Mouse (Mus musculus) embryonic stem cell, embryonic (primary cell): ENCODE measurements around the gene Wnt10a.

ENCODE experiments used
- CTCF ChIA-PET, 4 experiments: fragments of 300-600 bp in 2 of 4; fragments of 350-600 bp in 2 of 4; sonication (Branson Sonifier 250); formaldehyde crosslinking; loops; one replicate each; lab custom pipeline; 2022; ENCODE audit warnings: inconsistent platforms in 2 of 4; lab: Charles Lee
- POLR2A ChIA-PET, 4 experiments: fragments of 300-600 bp in 2 of 4; fragments of 350-600 bp in 2 of 4; sonication (Branson Sonifier 250); formaldehyde crosslinking; loops; one replicate each; lab custom pipeline; 2022; ENCODE audit warnings: antibody characterized with exemption in 4 of 4, inconsistent platforms in 1 of 4; lab: Charles Lee

The Wnt10a gene

DNA sequence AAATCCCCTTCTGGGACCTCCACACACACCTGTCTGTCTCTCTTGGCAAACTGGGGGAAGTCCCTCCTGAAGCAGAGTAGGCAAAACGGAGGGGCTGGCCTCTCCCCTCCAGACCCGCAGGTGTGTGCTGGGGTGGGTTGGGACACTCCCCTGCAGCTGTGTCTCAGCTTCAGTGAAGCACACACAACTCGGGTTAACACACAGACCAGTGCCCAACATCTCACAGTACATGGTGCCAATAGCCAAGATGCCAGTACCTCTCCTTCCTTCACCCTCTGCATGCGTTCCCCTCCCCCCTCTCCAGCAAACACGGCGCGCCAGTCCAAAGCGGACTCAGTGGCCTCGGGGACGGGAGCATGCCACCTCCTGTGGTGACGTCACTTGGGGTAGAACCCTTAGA lies at the start of gene Wnt10a:
Gene Wnt10a, plus strand, starts transcription at position 268 of the 400 bp plus-strand sequence.
- ChIA-PET POLR2A (interaction anchor here in 1 of 4 experiments (1.1 to 1.3 kb wide), 3 partner anchors 17 to 110 kb away, joined by 3 to 5 read pairs (median 5); no protein-coding TSS in a partner anchor), CTCF (interaction anchor here in 3 of 4 experiments (1.0 to 4.3 kb wide), 9 partner anchors 9 to 124 kb away, joined by 3 to 73 read pairs (median 5); partner anchors contain the start of gene Wnt6 (in 1 of the 3))

DNA sequence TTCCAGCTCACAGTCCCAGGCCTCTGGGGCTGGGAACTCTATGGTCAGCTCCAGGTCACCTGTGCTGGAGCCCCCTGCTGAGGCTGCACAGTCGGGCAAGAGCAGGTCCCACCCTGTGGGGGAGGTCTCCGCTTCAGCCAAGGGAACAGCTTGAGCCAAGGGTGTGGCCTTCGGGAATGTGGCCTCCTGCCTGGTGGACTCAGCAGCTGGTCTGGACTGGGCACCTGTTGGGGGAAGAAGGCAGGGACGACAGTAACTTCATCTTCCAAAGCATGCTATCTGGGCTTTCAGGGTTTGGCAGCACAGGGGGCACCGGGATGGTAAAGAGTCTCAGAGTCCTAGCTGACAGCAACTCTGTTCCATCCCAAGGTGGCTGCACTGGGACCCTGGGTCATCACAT lies 44.0 kb upstream of the Wnt10a start:
- ChIA-PET POLR2A (interaction anchor here in 3 of 4 experiments (0.5 to 1.7 kb wide), 6 partner anchors 12 to 214 kb away, joined by 3 to 4 read pairs (median 3); partner anchors contain the start of genes Cyp27a1 (in 1 of the 3) and Ttll4 (in 1 of the 3)), CTCF (interaction anchor here in 3 of 4 experiments (1.0 to 1.5 kb wide), 5 partner anchors 10 to 146 kb away, joined by 3 to 4 read pairs (median 3); partner anchors contain the start of genes Cyp27a1 (in 1 of the 3), Rnf25 (in 1 of the 3) and Stk36 (in 1 of the 3))

DNA sequence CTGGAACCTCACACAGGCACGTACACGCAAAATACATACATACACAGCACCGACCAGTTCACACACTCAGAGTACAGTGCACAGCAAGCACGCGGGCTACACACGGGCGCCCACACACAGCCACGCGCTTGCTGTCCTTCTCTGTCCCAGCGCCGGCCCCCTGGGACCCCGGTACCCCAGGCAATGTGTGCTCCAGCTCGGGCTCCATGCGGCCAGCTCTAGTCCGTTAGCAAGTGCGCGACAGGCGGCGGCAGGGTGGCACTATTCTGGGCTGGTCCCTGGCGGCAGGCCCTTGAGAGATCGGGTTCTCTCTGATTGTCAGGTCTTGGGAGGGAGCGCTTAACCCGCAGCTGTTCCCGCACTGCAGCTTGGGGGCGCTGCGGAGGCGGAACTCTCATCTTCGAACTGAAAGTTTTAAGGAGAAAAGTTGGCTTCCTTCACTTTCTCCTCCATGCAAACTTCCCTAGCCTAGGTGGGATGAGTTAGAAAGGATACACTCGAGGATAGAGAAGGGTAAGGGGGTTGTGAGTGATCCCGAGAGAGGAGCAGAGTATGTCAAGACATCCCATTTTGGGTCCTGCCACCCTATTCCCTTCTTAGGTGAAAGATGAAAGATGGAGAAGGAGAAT lies 42.6 kb upstream of the Wnt10a start, which contains the start of gene Prkag3:
Gene Prkag3, minus strand, starts transcription at position 579 of the 629 bp plus-strand sequence.
- ChIA-PET POLR2A (interaction anchor here in 3 of 4 experiments (0.6 to 1.3 kb wide), 5 partner anchors 24 to 471 kb away, joined by 3 to 4 read pairs (median 3); partner anchors contain the start of gene Cyp27a1 (in 1 of the 3)), CTCF (interaction anchor here in 3 of 4 experiments (0.5 to 1.6 kb wide), 16 partner anchors 9 to 330 kb away, joined by 3 to 7 read pairs (median 4); partner anchors contain the start of genes Cyp27a1 (in 1 of the 3), Rnf25 (in 1 of the 3), Stk36 (in 1 of the 3) and Wnt6 (in 1 of the 3))

DNA sequence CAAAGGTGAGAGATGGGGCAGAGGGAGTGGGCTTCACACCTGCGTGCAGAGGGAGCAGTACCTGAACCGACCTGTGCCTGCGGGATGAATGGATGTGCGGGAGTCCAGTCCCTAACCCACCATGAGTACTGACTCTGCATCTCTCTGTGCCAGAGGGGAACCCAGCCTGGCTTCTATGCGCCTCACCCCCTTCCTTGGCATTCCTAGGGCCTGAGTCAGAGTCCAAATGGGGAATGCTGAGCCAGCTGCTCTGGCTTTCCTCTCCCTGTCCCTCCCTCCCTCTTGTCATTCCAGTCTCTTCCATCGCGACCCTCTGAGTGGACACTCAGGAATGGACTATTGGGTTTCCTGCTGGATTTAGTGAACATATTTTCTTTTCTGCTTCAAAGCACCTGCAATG lies 42.0 kb upstream of the Wnt10a start:
- ChIA-PET POLR2A (interaction anchor here in 2 of 4 experiments (0.7 to 1.1 kb wide), 3 partner anchors 24 to 472 kb away, joined by 3 to 4 read pairs (median 4); no protein-coding TSS in a partner anchor), CTCF (interaction anchor here in 2 of 4 experiments (0.7 to 1.6 kb wide), 11 partner anchors 9 to 807 kb away, joined by 3 to 7 read pairs (median 4); partner anchors contain the start of genes Cyp27a1 (in 1 of the 2) and Wnt6 (in 1 of the 2))

DNA sequence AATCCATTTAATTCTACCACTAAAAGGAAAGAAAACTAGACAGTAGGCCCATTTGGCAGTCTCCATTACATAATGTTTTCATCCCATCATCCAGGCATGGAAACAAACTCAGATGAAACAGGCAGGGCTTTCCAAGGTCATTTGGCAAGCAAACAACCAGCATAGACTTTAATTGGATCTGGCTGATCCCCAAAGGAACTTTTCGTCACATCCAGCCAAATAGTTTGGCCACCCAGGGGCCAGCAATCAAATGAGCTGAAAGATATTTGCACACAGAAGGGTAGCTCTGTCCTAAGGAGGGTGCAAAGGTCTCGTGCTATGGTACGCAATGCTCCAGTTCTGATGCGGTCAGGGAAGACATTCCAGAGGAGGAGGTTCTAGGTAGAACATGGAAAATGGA lies 40.6 kb upstream of the Wnt10a start:
- CTCF ChIA-PET = no interaction called here
- POLR2A ChIA-PET = no interaction called here

DNA sequence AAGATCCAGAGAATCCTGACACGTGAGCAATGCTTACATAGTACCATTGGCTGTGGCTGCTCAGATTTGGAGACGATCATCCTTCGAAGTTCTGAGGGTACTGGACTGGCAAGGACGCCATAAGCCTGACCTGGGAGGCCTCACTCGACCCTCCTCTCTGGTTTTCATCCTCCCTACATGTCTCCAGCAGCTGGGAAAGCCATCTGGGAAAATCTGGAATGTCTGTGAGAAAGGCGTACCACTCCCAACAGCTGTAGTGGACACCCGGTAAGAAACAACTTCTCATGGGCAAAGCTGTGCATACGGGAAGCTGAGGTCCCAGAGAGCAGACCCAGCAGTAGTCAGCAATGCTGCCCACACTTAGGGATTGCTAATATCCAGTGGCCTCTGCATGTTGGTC lies 39.2 kb upstream of the Wnt10a start:
- POLR2A ChIA-PET = interaction anchor here in 1 of 4 experiments (1.2 kb wide), 1 partner anchor 65 kb away, joined by 3 read pairs; no protein-coding TSS in a partner anchor
- CTCF ChIA-PET = interaction anchor here in 3 of 4 experiments (0.5 to 1.5 kb wide), 3 partner anchors 9 to 109 kb away, joined by 3 to 4 read pairs (median 3); no protein-coding TSS in a partner anchor

DNA sequence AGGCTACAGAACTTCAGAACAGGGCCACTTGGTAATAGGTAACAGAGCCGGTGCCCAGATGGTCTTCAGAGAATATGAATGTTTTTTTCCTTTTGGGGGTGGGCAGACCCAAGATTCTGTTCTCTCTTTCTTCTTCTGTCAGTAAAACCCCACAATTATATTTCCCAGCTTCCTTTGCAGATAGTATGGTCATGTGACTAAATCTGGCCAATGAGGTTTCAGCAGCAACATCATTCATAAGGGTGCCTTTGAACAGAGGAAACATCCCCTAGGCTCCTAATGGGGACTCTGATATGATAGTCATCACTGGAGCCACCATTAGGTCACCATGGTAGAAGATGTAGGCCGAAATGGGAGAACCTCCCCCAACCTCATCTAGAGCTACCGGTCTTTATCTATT lies 38.5 kb upstream of the Wnt10a start:
- CTCF ChIA-PET = interaction anchor here in 3 of 4 experiments (0.5 to 1.5 kb wide), 3 partner anchors 8 to 109 kb away, joined by 3 to 4 read pairs (median 3); no protein-coding TSS in a partner anchor
- POLR2A ChIA-PET = interaction anchor here in 1 of 4 experiments (0.6 to 1.2 kb wide), 2 partner anchors 65 to 114 kb away, joined by 3 read pairs; no protein-coding TSS in a partner anchor

DNA sequence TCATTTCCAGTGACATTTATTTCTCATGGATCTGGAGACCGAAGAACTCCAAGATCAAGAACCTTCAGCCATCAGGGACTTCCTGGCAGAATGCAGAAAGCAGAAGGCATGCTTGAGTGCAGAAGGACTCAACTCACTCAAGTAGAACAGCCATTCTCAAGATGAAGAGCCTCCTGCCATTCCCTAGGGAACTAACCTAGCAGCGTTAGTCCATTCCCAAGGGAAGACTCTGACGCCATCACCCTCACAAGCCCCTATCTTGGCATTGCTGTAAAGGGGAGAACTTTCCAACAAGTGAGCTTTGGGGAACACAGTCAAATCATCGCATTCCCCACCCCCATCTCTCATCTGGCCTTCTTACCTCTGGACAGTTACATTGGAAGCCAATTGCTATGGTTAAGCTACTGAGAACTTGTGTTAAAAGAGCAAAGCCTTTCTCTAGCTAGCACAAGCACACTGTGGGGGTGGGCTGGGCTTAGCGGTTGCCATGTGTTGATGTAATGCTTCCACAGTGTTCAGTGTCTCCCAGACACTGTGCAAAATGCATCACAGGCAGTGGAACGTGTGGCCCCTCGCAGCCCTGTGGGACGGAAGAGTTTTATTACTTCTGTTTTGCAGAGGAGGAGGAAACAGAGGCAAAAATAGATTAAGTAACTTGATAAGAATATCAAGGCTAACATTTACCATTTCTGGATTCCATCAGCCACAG lies 37.9 kb upstream of the Wnt10a start:
- CTCF ChIA-PET = interaction anchor here in 3 of 4 experiments (0.8 to 1.5 kb wide), 3 partner anchors 54 to 110 kb away, joined by 3 to 4 read pairs (median 3); partner anchors contain the start of gene Cdk5r2 (in 1 of the 3)

DNA sequence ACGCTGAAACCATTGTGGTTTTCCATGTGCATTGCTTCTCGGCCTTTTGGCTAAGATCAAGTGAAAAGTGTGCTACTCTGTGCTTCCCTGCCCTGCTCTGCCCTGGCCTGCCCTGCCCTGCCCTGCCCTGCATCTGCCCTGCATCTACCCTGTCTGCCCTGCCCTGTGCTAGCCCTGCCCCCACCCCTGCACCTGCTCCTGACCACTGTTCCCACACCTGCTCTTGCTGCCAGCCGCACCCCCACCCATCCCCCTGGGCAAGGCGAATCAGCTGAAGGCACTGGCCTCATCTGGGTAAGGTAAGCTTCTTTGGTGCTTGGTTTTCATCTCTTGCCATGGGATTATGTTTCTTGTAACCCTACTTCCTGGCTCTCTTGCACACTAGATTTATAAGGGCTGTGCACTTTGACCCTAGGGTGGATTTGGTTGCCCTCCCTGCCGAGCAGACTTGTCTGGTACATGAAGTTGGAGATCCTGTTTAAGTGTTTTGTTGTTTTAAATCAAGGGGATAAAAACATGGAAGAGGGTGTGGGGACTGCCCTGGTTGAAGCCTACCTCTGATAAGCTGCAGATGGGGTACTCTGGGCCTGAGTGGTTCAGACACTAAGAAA lies 37.0 kb upstream of the Wnt10a start:
- ChIA-PET CTCF (interaction anchor here in 2 of 4 experiments (0.8 to 1.3 kb wide), 4 partner anchors 21 to 111 kb away, joined by 3 to 5 read pairs (median 3); partner anchors contain the start of gene Cdk5r2 (in 1 of the 2)), POLR2A (interaction anchor here in 2 of 4 experiments (0.6 to 1.0 kb wide), 3 partner anchors 11 to 41 kb away, joined by 3 read pairs; partner anchors contain the start of gene Cyp27a1 (in 1 of the 2))

More for the DNA sequence above, 37.9 kb upstream of the Wnt10a start:
- POLR2A ChIA-PET = interaction anchor here in 1 of 4 experiments (0.6 kb wide), 1 partner anchor 114 kb away, joined by 3 read pairs; no protein-coding TSS in a partner anchor

DNA sequence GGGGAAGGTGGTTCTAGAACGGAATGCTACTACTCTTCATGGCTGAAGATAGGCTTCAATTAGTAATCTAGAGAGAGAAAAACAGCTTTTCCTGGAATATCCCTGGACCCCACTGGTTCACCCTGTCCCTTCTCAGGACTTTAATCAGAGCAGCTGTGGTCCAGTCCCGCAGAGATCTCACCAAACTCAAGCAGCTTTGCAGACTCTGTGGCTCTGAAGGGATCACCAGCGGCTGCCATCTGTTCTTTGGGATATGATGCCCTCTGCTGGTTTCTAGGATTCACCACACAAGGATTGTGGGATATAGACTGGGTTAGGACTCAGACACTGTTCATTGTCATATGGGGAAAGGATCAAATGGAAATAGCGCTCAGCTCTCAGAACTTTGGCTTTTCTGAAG lies 31.5 kb upstream of the Wnt10a start:
- ChIA-PET CTCF (interaction anchor here in 3 of 4 experiments (0.6 to 4.4 kb wide), 16 partner anchors 8 to 187 kb away, joined by 3 to 23 read pairs (median 4); partner anchors contain the start of genes Cyp27a1 (in 1 of the 3), Prkag3 (in 1 of the 3), Rnf25 (in 1 of the 3) and Stk36 (in 1 of the 3)), POLR2A (no interaction called here)

DNA sequence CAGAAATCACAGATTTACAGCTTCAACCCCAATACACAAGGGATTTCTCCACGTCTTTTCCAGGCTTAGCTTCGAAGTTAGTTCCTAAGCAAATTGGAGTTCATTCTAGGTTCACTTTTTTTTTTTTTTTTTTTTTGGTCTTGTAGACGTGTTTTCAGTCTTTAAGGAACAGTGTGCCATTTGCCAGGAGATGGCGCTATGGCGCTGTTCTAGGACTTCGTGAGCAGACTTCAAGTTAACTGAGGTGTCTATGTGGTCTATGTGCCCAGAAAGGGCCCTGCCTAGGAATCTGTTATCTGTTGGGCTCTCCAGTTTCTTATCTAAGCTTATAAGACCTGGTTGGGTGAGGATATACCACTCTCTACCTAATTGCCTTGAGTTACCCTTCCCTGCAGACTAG lies 28.2 kb upstream of the Wnt10a start:
- CTCF ChIA-PET = interaction anchor here (0.6 to 4.4 kb wide), 24 partner anchors 14 to 554 kb away, joined by 3 to 23 read pairs (median 4); partner anchors contain the start of genes Cdk5r2 (in 1 of the 4) and Prkag3 (in 1 of the 4)
- POLR2A ChIA-PET = interaction anchor here in 1 of 4 experiments (0.8 to 0.9 kb wide), 2 partner anchors 44 to 90 kb away, joined by 3 to 4 read pairs; no protein-coding TSS in a partner anchor

DNA sequence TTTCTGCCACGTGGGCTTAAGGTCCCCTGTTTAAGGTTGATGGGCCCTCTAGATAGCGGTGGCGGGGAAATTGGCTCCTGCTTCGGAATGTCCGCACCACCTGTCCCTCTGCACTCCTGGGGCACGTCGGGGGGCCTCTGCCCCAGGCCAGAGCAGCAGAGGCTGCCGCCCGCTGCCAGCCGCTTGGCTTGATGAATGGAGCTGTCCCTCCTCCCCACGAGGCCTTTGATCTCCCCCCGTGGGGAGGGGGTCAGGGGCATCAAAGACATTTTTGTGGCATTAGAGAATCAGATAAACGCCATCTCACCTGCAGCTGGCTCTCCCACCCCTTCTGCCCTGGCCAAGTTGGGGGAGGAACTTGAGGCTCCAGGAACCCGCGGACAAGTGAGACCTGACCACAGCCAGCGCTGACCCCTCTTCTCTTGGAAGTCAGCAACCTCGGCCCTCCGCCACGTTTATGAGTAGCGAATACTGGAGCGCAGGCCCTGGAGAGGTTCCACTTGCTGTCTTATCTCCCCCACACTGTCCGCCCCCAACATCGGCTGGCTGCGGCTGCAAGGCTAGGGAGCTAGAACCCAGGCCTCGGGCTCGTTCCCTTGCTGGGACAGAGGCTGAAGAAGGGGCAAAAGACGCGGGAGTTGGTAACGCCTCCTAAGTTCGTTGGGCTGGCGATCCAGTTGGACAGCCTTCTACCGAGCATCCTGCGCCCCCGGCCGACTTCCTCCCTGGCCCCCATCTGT lies 20.4 kb upstream of the Wnt10a start:
- ChIA-PET CTCF (interaction anchor here (0.6 to 6.6 kb wide), 9 partner anchors 14 to 80 kb away, joined by 3 to 74 read pairs (median 4); partner anchors contain the start of genes Prkag3 (in 1 of the 4) and Wnt10a (in 1 of the 4)), POLR2A (interaction anchor here in 3 of 4 experiments (0.7 to 2.2 kb wide), 4 partner anchors 10 to 130 kb away, joined by 3 to 7 read pairs (median 5); no protein-coding TSS in a partner anchor)

DNA sequence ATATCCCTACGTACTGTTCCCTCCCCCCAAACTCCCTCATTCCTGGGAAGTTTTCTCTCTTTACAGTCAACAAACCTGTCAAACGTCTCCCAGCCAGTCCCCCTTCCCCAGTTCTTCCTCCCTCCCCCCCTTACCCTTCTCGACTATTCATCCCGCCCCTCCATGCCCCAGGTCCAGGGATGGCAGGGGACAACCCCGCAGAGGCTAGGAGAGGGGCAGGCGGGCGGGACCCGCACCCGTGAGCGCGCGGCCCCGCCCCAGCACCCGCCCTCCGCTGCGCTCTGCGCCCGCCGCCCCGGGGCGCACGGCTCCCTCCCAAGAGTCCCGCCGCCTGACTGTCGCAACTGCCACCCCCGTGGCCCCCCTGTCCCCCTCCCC lies 19.9 kb upstream of the Wnt10a start:
- ChIA-PET POLR2A (interaction anchor here (0.6 to 2.2 kb wide), 9 partner anchors 9 to 129 kb away, joined by 3 to 7 read pairs (median 4); partner anchors contain the start of gene Cyp27a1 (in 1 of the 4)), CTCF (interaction anchor here (0.6 to 6.6 kb wide), 13 partner anchors 12 to 80 kb away, joined by 3 to 74 read pairs (median 4); partner anchors contain the start of genes Prkag3 (in 1 of the 4) and Wnt10a (in 1 of the 4))

DNA sequence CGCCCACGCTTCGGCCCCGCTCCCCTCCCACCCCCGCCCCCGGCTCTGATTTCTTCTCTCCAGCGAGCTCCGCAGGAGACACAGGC lies 19.6 kb upstream of the Wnt10a start, which contains the start of gene Wnt6:
Gene Wnt6, plus strand, starts transcription at position 48 of the 86 bp plus-strand sequence.
- POLR2A ChIA-PET = interaction anchor here (0.6 to 2.8 kb wide), 10 partner anchors 9 to 129 kb away, joined by 3 to 9 read pairs (median 4); partner anchors contain the start of gene Cyp27a1 (in 1 of the 4)
- CTCF ChIA-PET = interaction anchor here (0.5 to 6.6 kb wide), 16 partner anchors 11 to 122 kb away, joined by 3 to 74 read pairs (median 4); partner anchors contain the start of genes Cryba2 (in 1 of the 4), Prkag3 (in 1 of the 4) and Wnt10a (in 1 of the 4)

DNA sequence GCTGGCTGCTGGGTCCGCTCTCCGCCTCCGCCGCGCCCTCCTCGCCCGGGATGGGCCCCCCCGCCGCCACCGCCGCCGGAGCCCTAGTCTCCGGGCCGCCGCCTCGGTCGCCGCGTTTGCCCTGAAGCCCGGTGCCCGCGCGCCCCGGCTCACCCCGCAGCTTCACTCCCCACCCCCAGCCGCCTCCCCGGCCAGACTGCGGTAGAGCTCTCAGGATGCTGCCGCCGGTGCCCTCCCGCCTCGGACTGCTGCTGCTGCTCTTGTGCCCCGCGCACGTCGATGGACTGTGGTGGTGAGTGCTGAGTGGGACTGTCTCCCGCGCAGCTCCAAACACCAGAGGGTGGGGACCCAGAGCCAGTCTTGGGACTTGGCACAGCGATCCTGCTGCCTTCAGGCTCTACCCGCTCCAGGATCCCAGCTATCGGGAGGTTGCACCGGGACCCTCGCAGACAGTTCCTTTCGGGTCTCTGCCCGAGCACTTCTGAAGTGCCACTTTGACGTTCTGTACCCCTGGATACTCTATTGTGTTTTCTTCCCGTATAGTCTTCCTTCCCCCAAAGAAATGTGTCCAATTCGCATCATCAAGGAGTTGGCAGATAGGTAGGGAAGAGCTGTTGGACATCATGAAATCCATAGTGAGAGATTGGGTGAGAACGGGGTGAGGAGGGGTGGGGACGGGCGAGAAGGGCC lies 19.2 kb upstream of the Wnt10a start:
- ChIA-PET CTCF (interaction anchor here (0.5 to 6.6 kb wide), 22 partner anchors 10 to 179 kb away, joined by 3 to 74 read pairs (median 4); partner anchors contain the start of genes Cryba2 (in 1 of the 4), Prkag3 (in 1 of the 4) and Wnt10a (in 1 of the 4)), POLR2A (interaction anchor here (0.6 to 2.8 kb wide), 18 partner anchors 9 to 457 kb away, joined by 3 to 9 read pairs (median 4); partner anchors contain the start of genes Cyp27a1 (in 1 of the 4), Prkag3 (in 1 of the 4) and Wnt10a (in 1 of the 4))
